Mouse (Mus musculus) ES-E14 (cell line): ENCODE measurements at regions not wholly inside any gene's neighbourhood (a gene's known extent, or its start where the extent isn't known, plus 50 kb on each side); places are given as distances from the start of the nearest gene placed in this dataset.

ENCODE experiments used
- CHD2 ChIP-seq: IDR thresholded peaks from 2 replicates; pipeline ENCODE4 v1.6.1; 2014; ENCODE audit warnings: mild to moderate bottlenecking, low read depth, low read length, inconsistent platforms
- HCFC1 ChIP-seq: IDR thresholded peaks from 2 replicates; pipeline ENCODE4 v1.6.1; 2012; ENCODE audit warnings: low read length, inconsistent platforms, borderline replicate concordance; ENCODE audit not compliant: insufficient read depth
- MAFK ChIP-seq: IDR thresholded peaks from 2 replicates; pipeline ENCODE4 v1.6.1; 2014; ENCODE audit warnings: mild to moderate bottlenecking, low read depth, low read length, inconsistent platforms; ENCODE audit not compliant: insufficient read depth
- ZC3H11A ChIP-seq: IDR thresholded peaks from 2 replicates; pipeline ENCODE4 v1.6.1; 2012; ENCODE audit warnings: low read depth, mild to moderate bottlenecking, inconsistent platforms, low read length, borderline replicate concordance
- ZNF384 ChIP-seq: IDR thresholded peaks from 2 replicates; pipeline ENCODE4 v1.6.1; 2012; ENCODE audit warnings: low read depth, low read length, inconsistent platforms

GRCm38 (mm10) chr6:89003197-89003923 lies 101.3 kb downstream of the Tpra1 start:
- TF ChIP-seq MAFK (no peak), ZC3H11A (no peak), CHD2 (no peak), HCFC1 (no peak), ZNF384 (no peak)
